Mouse (Mus musculus) MEL (cell line): ENCODE measurements at regions not wholly inside any gene's neighbourhood (a gene's known extent, or its start where the extent isn't known, plus 50 kb on each side); places are given as distances from the start of the nearest gene placed in this dataset.

ENCODE experiments used
- BHLHE40 ChIP-seq: IDR thresholded peaks from 2 replicates; pipeline ENCODE4 v1.6.1; 2012; ENCODE audit warnings: low read depth, mild to moderate bottlenecking, inconsistent platforms, low read length, improper control_type of control experiment, borderline replicate concordance
- EP300 ChIP-seq, 2 experiments: IDR thresholded peaks; 2 replicates each; pipeline ENCODE4 v1.6.1; 2011; ENCODE audit warnings: improper control_type of control experiment in 2 of 2, low read length in 2 of 2, low read depth in 1 of 2, mild to moderate bottlenecking in 1 of 2
- MXI1 ChIP-seq: IDR thresholded peaks from 2 replicates; pipeline ENCODE4 v1.6.1; 2011; ENCODE audit warnings: mild to moderate bottlenecking, low read depth, low read length, improper control_type of control experiment
- POLR2A ChIP-seq, 2 experiments: IDR thresholded peaks; 2 replicates each; pipeline ENCODE4 v1.6.1; 2011 to 2012; ENCODE audit warnings: low read length in 2 of 2, mild to moderate bottlenecking in 2 of 2, control low read depth in 1 of 2, improper control_type of control experiment in 1 of 2, low read depth in 1 of 2, moderate library complexity in 1 of 2; ENCODE audit not compliant: control insufficient read depth in 1 of 2, insufficient read depth in 1 of 2, poor library complexity in 1 of 2
- SMC3 ChIP-seq: IDR thresholded peaks from 2 replicates; pipeline ENCODE4 v1.6.1; 2011; ENCODE audit warnings: low read depth, low read length, improper control_type of control experiment
- ZKSCAN1 ChIP-seq: IDR thresholded peaks from 2 replicates; pipeline ENCODE4 v1.6.1; 2012; ENCODE audit warnings: low read depth, mild to moderate bottlenecking, inconsistent platforms, low read length, improper control_type of control experiment, moderate library complexity

GRCm38 (mm10) chr6:101837563-101837962 is 459.9 kb upstream of the Pdzrn3 start:
- TF ChIP-seq BHLHE40 (no peak), ZKSCAN1 (no peak), EP300 (IDR thresholded peaks at IDR 0.05; ENCODE audit: low read depth in 1 of 2, low read length in 2 of 2) (no peak), POLR2A (IDR thresholded peaks at IDR 0.05; ENCODE audit: control insufficient read depth in 1 of 2, insufficient read depth in 1 of 2, low read depth in 1 of 2, low read length in 2 of 2, poor library complexity in 1 of 2) (no peak), MXI1 (no peak), SMC3 (no peak)
